Mouse (Mus musculus) lung, embryonic 16.5 days (tissue): ENCODE data around the gene Krtap19-5. TPM values are rescaled to one million over a fixed set of nuclear protein-coding genes. Genes with fewer than 3 reads are reported as not detected.

Source experiments
- ATAC-seq: fragments of 200-750 bp; cut with Nextera tagmentation; 2 replicates; pipeline ENCODE4 v1.8.0; 2017; ENCODE audit warnings: low read depth, mild to moderate bottlenecking, moderate library complexity
- H3K27ac ChIP-seq: fragments of 300-500 bp; sonication (generic); 2 replicates; pipeline ENCODE4 v1.5.1; 2014; ENCODE audit warnings: mild to moderate bottlenecking, control low read depth, low read length
- H3K27me3 ChIP-seq: fragments of 300-500 bp; sonication (generic); 2 replicates; pipeline ENCODE4 v1.6.1; 2014; ENCODE audit warnings: low read depth, low read length, mixed read lengths; ENCODE audit not compliant: control insufficient read depth, insufficient read depth
- H3K36me3 ChIP-seq: fragments of 300-500 bp; sonication (generic); 2 replicates; pipeline ENCODE4 v1.6.1; 2014; ENCODE audit warnings: low read length; ENCODE audit not compliant: control insufficient read depth, insufficient read depth
- H3K4me1 ChIP-seq: fragments of 300-500 bp; sonication (generic); replicated peaks from 2 replicates; pipeline ENCODE4 v1.6.1; 2014; ENCODE audit warnings: low read length, mixed read lengths; ENCODE audit not compliant: control insufficient read depth, insufficient read depth
- H3K4me2 ChIP-seq: fragments of 300-500 bp; sonication (generic); 2 replicates; pipeline ENCODE4 v1.6.1; 2014; ENCODE audit warnings: low read depth, low read length, control low read depth
- H3K4me3 ChIP-seq: fragments of 300-500 bp; sonication (generic); 2 replicates; pipeline ENCODE4 v1.5.1; 2014; ENCODE audit warnings: mild to moderate bottlenecking, low read length, control low read depth
- H3K9ac ChIP-seq: fragments of 300-500 bp; sonication (generic); 2 replicates; pipeline ENCODE4 v1.6.1; 2014; ENCODE audit warnings: low read length, control low read depth
- H3K9me3 ChIP-seq: fragments of 300-500 bp; sonication (generic); 2 replicates; pipeline ENCODE4 v1.6.1; 2016; ENCODE audit warnings: low read length; ENCODE audit not compliant: control insufficient read depth
- WGBS: fragments of 180-500 bp; shearing (Covaris S2); extraction: QIAGEN DNeasy Blood & Tissue Kit; methylation state at CpG from one replicate; pipeline ENCODE4 v1.1.7; 2014; 5-methylcytosine and 5-hydroxymethylcytosine counted together
- polyA plus RNA-seq: library from polyadenylated mRNA; unstranded; fragments of >200 nt; fragmentation: Nextera tagmentation; extraction: Ambion mirVana; gene quantifications from 2 replicates; pipeline ENCODE4 v1.2.1, GENCODE M21; 2015

Krtap19-5 gene
- polyA plus RNA-seq, 1 experiment from 2014 or later: not detected

GRCm38 (mm10) chr16:88864887-88865407 lies 31.3 kb downstream of the Krtap19-5 start:
- H3K36me3 ChIP-seq: no peaks in the 10 kb centered on the region
- H3K9ac ChIP-seq: no peak overlapping the region
- no peak for ATAC-seq
- H3K27me3 ChIP-seq: no peaks in the 10 kb centered on the region
- no peak overlapping the region for H3K4me2 ChIP-seq
- H3K4me1 ChIP-seq: no peaks in the 10 kb centered on the region
- no peak overlapping the region for H3K27ac ChIP-seq
- no peak overlapping the region for H3K4me3 ChIP-seq
- 82% methylated on average over 4 of the region's 4 CpGs for WGBS
- H3K9me3 ChIP-seq: no peaks in the 10 kb centered on the region

GRCm38 (mm10) chr16:88851450-88851849 lies 44.8 kb downstream of the Krtap19-5 start:
- Histone ChIP-seq H3K27me3 (no peaks in the 10 kb centered on the region), H3K9ac (no peak overlapping the region), H3K4me2 (no peak overlapping the region), H3K4me1 (no peaks in the 10 kb centered on the region), H3K36me3 (no peaks in the 10 kb centered on the region), H3K27ac (no peak overlapping the region), H3K4me3 (no peak overlapping the region), H3K9me3 (no peaks in the 10 kb centered on the region)
- WGBS: 16% methylated on average over 5 of the region's 5 CpGs
- no peak for ATAC-seq

- Histone ChIP-seq H3K9me3 (no peaks in the 10 kb centered on the region), H3K9ac (no peak overlapping the region), H3K4me2 (no peak overlapping the region), H3K4me1 (no peaks in the 10 kb centered on the region), H3K27ac (no peak overlapping the region), H3K36me3 (no peaks in the 10 kb centered on the region), H3K27me3 (no peaks in the 10 kb centered on the region), H3K4me3 (no peak overlapping the region)
- WGBS: 79% methylated on average over 4 of the region's 4 CpGs
- no peak for ATAC-seq
Measured at GRCm38 (mm10) chr16:88848558-88848957, 47.7 kb downstream of the Krtap19-5 start.

GRCm38 (mm10) chr16:88847363-88847762 lies 48.9 kb downstream of the Krtap19-5 start:
- H3K9me3 ChIP-seq: no peaks in the 10 kb centered on the region
- no peaks in the 10 kb centered on the region for H3K4me1 ChIP-seq
- ATAC-seq: no peak
- no peak overlapping the region for H3K4me3 ChIP-seq
- no peak overlapping the region for H3K9ac ChIP-seq
- H3K27ac ChIP-seq: no peak overlapping the region
- WGBS: 84% methylated on average over 1 of the region's 1 CpGs
- H3K36me3 ChIP-seq: no peaks in the 10 kb centered on the region
- no peak overlapping the region for H3K4me2 ChIP-seq
- no peaks in the 10 kb centered on the region for H3K27me3 ChIP-seq

Other genes with a start within 250 kb of the Krtap19-5 start
- not detected in 2 replicates for gene Krtap26-1, start 248.7 kb downstream of the Krtap19-5 start, polyA plus RNA-seq
- not detected in 2 replicates for gene Krtap27-1, start 224.8 kb downstream of the Krtap19-5 start, polyA plus RNA-seq
- not detected in 2 replicates for gene 2310061N02Rik, start 188.5 kb downstream of the Krtap19-5 start, polyA plus RNA-seq
- not detected in 2 replicates for gene Krtap13-1, start 167.6 kb downstream of the Krtap19-5 start, polyA plus RNA-seq
- 1.9 TPM in 1 of 2 replicates, not detected in the other for gene Krtap13, start 144.8 kb downstream of the Krtap19-5 start, polyA plus RNA-seq
- gene 2310034C09Rik, start 137.6 kb downstream of the Krtap19-5 start, polyA plus RNA-seq: 1.7 TPM in 1 of 2 replicates, not detected in the other
- gene 2310057N15Rik, start 122.3 kb downstream of the Krtap19-5 start, polyA plus RNA-seq: not detected in 2 replicates
- not detected in 2 replicates for gene Gm5965, start 118.6 kb downstream of the Krtap19-5 start, polyA plus RNA-seq
- 0.94 TPM in 1 of 2 replicates, not detected in the other for gene Gm20741, start 84.2 kb downstream of the Krtap19-5 start, polyA plus RNA-seq
- not detected in 2 replicates for gene Krtap15, start 76.2 kb downstream of the Krtap19-5 start, polyA plus RNA-seq
- gene Krtap14, start 70.3 kb downstream of the Krtap19-5 start, polyA plus RNA-seq: not detected in 2 replicates
- gene Krtap19-1, start 27.0 kb downstream of the Krtap19-5 start, polyA plus RNA-seq: not detected in 2 replicates
- gene Krtap19-2, start 22.2 kb downstream of the Krtap19-5 start, polyA plus RNA-seq: not detected in 2 replicates
- not detected in 2 replicates for gene Krtap19-3, start 18.4 kb downstream of the Krtap19-5 start, polyA plus RNA-seq
- not detected in 2 replicates for gene Krtap19-4, start 11.4 kb downstream of the Krtap19-5 start, polyA plus RNA-seq
- gene Krtap19-9b, start 35.8 kb upstream of the Krtap19-5 start, polyA plus RNA-seq: not detected in 2 replicates
- not detected in 2 replicates for gene Krtap16-3, start 66.4 kb upstream of the Krtap19-5 start, polyA plus RNA-seq
- not detected in 2 replicates for gene Krtap22-2, start 114.3 kb upstream of the Krtap19-5 start, polyA plus RNA-seq
- not detected in 2 replicates for gene Gm10229, start 118.8 kb upstream of the Krtap19-5 start, polyA plus RNA-seq
- gene Krtap6-1, start 135.2 kb upstream of the Krtap19-5 start, polyA plus RNA-seq: not detected in 2 replicates
- gene Gm10228, start 145.0 kb upstream of the Krtap19-5 start, polyA plus RNA-seq: not detected in 2 replicates
- not detected in 2 replicates for gene Krtap6-5, start 151.4 kb upstream of the Krtap19-5 start, polyA plus RNA-seq
- gene 1110025L11Rik, start 167.5 kb upstream of the Krtap19-5 start, polyA plus RNA-seq: not detected in 2 replicates
- gene Krtap6-3, start 187.6 kb upstream of the Krtap19-5 start, polyA plus RNA-seq: not detected in 2 replicates
- not detected in 2 replicates for gene Gm6358, start 244.4 kb upstream of the Krtap19-5 start, polyA plus RNA-seq